Mouse (Mus musculus): ENCODE measurements around the gene Usp4. TPM values are rescaled to one million over a fixed set of nuclear protein-coding genes. Genes with fewer than 3 reads are reported as not detected.

Gene Usp4
- polyA plus RNA-seq, 2 experiments: 86.8 to 102 TPM

GRCm38 (mm10) chr9:108401186-108401960 lies 53.7 kb downstream of the Usp4 start:
- H3K27ac ChIP-seq (replicated peaks; ENCODE audit: low read depth, low read length): no peak overlapping the region
- 0 out of 2 replicates have a peak, but pooled peaks cover 4% of the 10 kb centered on the region for H3K36me3 ChIP-seq (ENCODE audit: control insufficient read depth, insufficient read depth, low read length)
- no peak overlapping the region for H3K4me2 ChIP-seq (replicated peaks; ENCODE audit: low read depth, low read length, severe bottlenecking)
- no peak for ATAC-seq (ENCODE audit: low FRiP score, low read depth)
- H3K9ac ChIP-seq (ENCODE audit: low read depth, low read length, severe bottlenecking): no peak overlapping the region
- no peaks in the 10 kb centered on the region for H3K4me1 ChIP-seq (ENCODE audit: control insufficient read depth, insufficient read depth, low read length)
- no peaks in the 10 kb centered on the region for H3K9me3 ChIP-seq (ENCODE audit: control insufficient read depth, low read length)
- TF ChIP-seq POLR2A (IDR thresholded peaks at IDR 0.05; ENCODE audit: borderline replicate concordance, extremely low read depth, insufficient read depth, insufficient read length): no peak
- H3K27me3 ChIP-seq (ENCODE audit: control insufficient read depth, insufficient read depth, low read length): no peaks in the 10 kb centered on the region
- H3K4me3 ChIP-seq (replicated peaks; ENCODE audit: low read length): no peak overlapping the region
- no peak for DNase-seq (ENCODE audit: low spot score)
- 72% methylated on average over 7 of the region's 7 CpGs for WGBS

GRCm38 (mm10) chr9:108403081-108403480 lies 55.4 kb downstream of the Usp4 start:
- Histone ChIP-seq H3K36me3 (ENCODE audit: control insufficient read depth, insufficient read depth, low read length) (no peaks in the 10 kb centered on the region), H3K27ac (replicated peaks; ENCODE audit: low read depth, low read length) (no peak overlapping the region), H3K4me2 (replicated peaks; ENCODE audit: low read depth, low read length, severe bottlenecking) (no peak overlapping the region), H3K27me3 (ENCODE audit: control insufficient read depth, insufficient read depth, low read length) (no peaks in the 10 kb centered on the region), H3K9ac (ENCODE audit: low read depth, low read length, severe bottlenecking) (no peak overlapping the region), H3K4me1 (ENCODE audit: control insufficient read depth, insufficient read depth, low read length) (no peaks in the 10 kb centered on the region), H3K4me3 (replicated peaks; ENCODE audit: low read length) (no peak overlapping the region), H3K9me3 (ENCODE audit: control insufficient read depth, low read length) (no peaks in the 10 kb centered on the region)
- DNase-seq (ENCODE audit: low spot score): no peak
- WGBS: 85% methylated on average over 4 of the region's 4 CpGs
- TF ChIP-seq POLR2A (IDR thresholded peaks at IDR 0.05; ENCODE audit: borderline replicate concordance, extremely low read depth, insufficient read depth, insufficient read length): no peak
- no peak for ATAC-seq (ENCODE audit: low FRiP score, low read depth)

- no peaks in the 10 kb centered on the region for H3K4me1 ChIP-seq (ENCODE audit: control insufficient read depth, insufficient read depth, low read length)
- no peak for TF ChIP-seq POLR2A (IDR thresholded peaks at IDR 0.05; ENCODE audit: borderline replicate concordance, extremely low read depth, insufficient read depth, insufficient read length)
- no peak overlapping the region for H3K4me3 ChIP-seq (replicated peaks; ENCODE audit: low read length)
- ATAC-seq (ENCODE audit: low FRiP score, low read depth) (no peak), DNase-seq (ENCODE audit: low spot score) (no peak)
- no peak overlapping the region for H3K9ac ChIP-seq (ENCODE audit: low read depth, low read length, severe bottlenecking)
- no peaks in the 10 kb centered on the region for H3K36me3 ChIP-seq (ENCODE audit: control insufficient read depth, insufficient read depth, low read length)
- no peaks in the 10 kb centered on the region for H3K27me3 ChIP-seq (ENCODE audit: control insufficient read depth, insufficient read depth, low read length)
- H3K9me3 ChIP-seq (ENCODE audit: control insufficient read depth, low read length): no peaks in the 10 kb centered on the region
- WGBS: 80% methylated on average over 8 of the region's 8 CpGs
- no peak overlapping the region for H3K4me2 ChIP-seq (replicated peaks; ENCODE audit: low read depth, low read length, severe bottlenecking)
- H3K27ac ChIP-seq (replicated peaks; ENCODE audit: low read depth, low read length): no peak overlapping the region
Measured at GRCm38 (mm10) chr9:108404451-108404850, 56.8 kb downstream of the Usp4 start.

- H3K4me3 ChIP-seq (replicated peaks; ENCODE audit: low read length): no peak overlapping the region
- no peaks in the 10 kb centered on the region for H3K36me3 ChIP-seq (ENCODE audit: control insufficient read depth, insufficient read depth, low read length)
- H3K27ac ChIP-seq (replicated peaks; ENCODE audit: low read depth, low read length): no peak overlapping the region
- ATAC-seq (ENCODE audit: low FRiP score, low read depth): no peak
- H3K9ac ChIP-seq (ENCODE audit: low read depth, low read length, severe bottlenecking): no peak overlapping the region
- H3K9me3 ChIP-seq (ENCODE audit: control insufficient read depth, low read length): no peaks in the 10 kb centered on the region
- H3K27me3 ChIP-seq (ENCODE audit: control insufficient read depth, insufficient read depth, low read length): no peaks in the 10 kb centered on the region
- no peaks in the 10 kb centered on the region for H3K4me1 ChIP-seq (ENCODE audit: control insufficient read depth, insufficient read depth, low read length)
- H3K4me2 ChIP-seq (replicated peaks; ENCODE audit: low read depth, low read length, severe bottlenecking): no peak overlapping the region
- DNase-seq (ENCODE audit: low spot score): no peak
- WGBS: 86% methylated on average over 4 of the region's 4 CpGs
- TF ChIP-seq POLR2A (IDR thresholded peaks at IDR 0.05; ENCODE audit: borderline replicate concordance, extremely low read depth, insufficient read depth, insufficient read length): no peak
Measured at GRCm38 (mm10) chr9:108409535-108409934, 61.9 kb downstream of the Usp4 start.

- WGBS: 70% methylated on average over 9 of the region's 9 CpGs
- no peak for ATAC-seq (ENCODE audit: low FRiP score, low read depth)
- H3K4me1 ChIP-seq (ENCODE audit: control insufficient read depth, insufficient read depth, low read length): no peaks in the 10 kb centered on the region
Measured at GRCm38 (mm10) chr9:108411381-108411942, 63.8 kb downstream of the Usp4 start.

More at GRCm38 (mm10) chr9:108411381-108411942, 63.8 kb downstream of the Usp4 start:
- H3K4me3 ChIP-seq (replicated peaks; ENCODE audit: low read length): no peak overlapping the region
- no peaks in the 10 kb centered on the region for H3K9me3 ChIP-seq (ENCODE audit: control insufficient read depth, low read length)
- H3K27ac ChIP-seq (replicated peaks; ENCODE audit: low read depth, low read length): no peak overlapping the region
- no peak for DNase-seq (ENCODE audit: low spot score)
- no peaks in the 10 kb centered on the region for H3K36me3 ChIP-seq (ENCODE audit: control insufficient read depth, insufficient read depth, low read length)
- no peak for TF ChIP-seq POLR2A (IDR thresholded peaks at IDR 0.05; ENCODE audit: borderline replicate concordance, extremely low read depth, insufficient read depth, insufficient read length)
- no peak overlapping the region for H3K4me2 ChIP-seq (replicated peaks; ENCODE audit: low read depth, low read length, severe bottlenecking)
- H3K27me3 ChIP-seq (ENCODE audit: control insufficient read depth, insufficient read depth, low read length): no peaks in the 10 kb centered on the region
- H3K9ac ChIP-seq (ENCODE audit: low read depth, low read length, severe bottlenecking): no peak overlapping the region

Data from limb, embryonic 14.5 days (tissue).